Mouse (Mus musculus) testis, adult 2 months (tissue): Measurements from ENCODE around the gene Rcn1. TPM values are rescaled to one million over a fixed set of nuclear protein-coding genes. Genes with fewer than 3 reads are reported as not detected.

Source experiments
- H3K27ac ChIP-seq: fragments of 200-500 bp; 2 replicates; pipeline ENCODE4 v1.5.1; 2012; ENCODE audit warnings: low read depth, low read length; ENCODE audit not compliant: control insufficient read depth, insufficient read depth
- H3K27me3 ChIP-seq: fragments of 200-500 bp; 2 replicates; pipeline ENCODE4 v1.6.1; 2012; ENCODE audit warnings: mild to moderate bottlenecking, low read length, moderate library complexity; ENCODE audit not compliant: control insufficient read depth, insufficient read depth
- H3K36me3 ChIP-seq: fragments of 200-500 bp; 2 replicates; pipeline ENCODE4 v1.6.1; 2012; ENCODE audit warnings: mild to moderate bottlenecking, low read length; ENCODE audit not compliant: control insufficient read depth, insufficient read depth
- H3K4me1 ChIP-seq: fragments of 200-500 bp; 2 replicates; pipeline ENCODE4 v1.6.1; 2012; ENCODE audit warnings: low read length; ENCODE audit not compliant: control insufficient read depth, insufficient read depth
- H3K4me3 ChIP-seq: fragments of 200-500 bp; 2 replicates; pipeline ENCODE4 v1.5.1; 2012; ENCODE audit warnings: low read depth, mild to moderate bottlenecking, low read length, moderate library complexity, mixed read lengths; ENCODE audit not compliant: control insufficient read depth
- CTCF ChIP-seq: fragments of 200-500 bp; IDR thresholded peaks from 2 replicates; pipeline ENCODE4 v1.5.1; 2012; ENCODE audit warnings: low read depth, mild to moderate bottlenecking, inconsistent platforms, low read length, moderate library complexity; ENCODE audit not compliant: control insufficient read depth, insufficient read depth, insufficient replicate concordance
- POLR2A ChIP-seq: fragments of 200-500 bp; IDR thresholded peaks from 2 replicates; pipeline ENCODE4 v1.6.1; 2012; ENCODE audit warnings: low read depth, mild to moderate bottlenecking, inconsistent platforms, low read length, moderate library complexity; ENCODE audit not compliant: control insufficient read depth
- polyA plus RNA-seq: library from polyadenylated mRNA; depleted of rRNA; stranded (reverse); fragments of >200 nt; gene quantifications from 2 replicates; pipeline ENCODE4 v1.2.3, GENCODE M21; 2012; rRNA removed

Rcn1 gene
- polyA plus RNA-seq = 2.0 and 3.9 TPM in 2 replicates

DNA sequence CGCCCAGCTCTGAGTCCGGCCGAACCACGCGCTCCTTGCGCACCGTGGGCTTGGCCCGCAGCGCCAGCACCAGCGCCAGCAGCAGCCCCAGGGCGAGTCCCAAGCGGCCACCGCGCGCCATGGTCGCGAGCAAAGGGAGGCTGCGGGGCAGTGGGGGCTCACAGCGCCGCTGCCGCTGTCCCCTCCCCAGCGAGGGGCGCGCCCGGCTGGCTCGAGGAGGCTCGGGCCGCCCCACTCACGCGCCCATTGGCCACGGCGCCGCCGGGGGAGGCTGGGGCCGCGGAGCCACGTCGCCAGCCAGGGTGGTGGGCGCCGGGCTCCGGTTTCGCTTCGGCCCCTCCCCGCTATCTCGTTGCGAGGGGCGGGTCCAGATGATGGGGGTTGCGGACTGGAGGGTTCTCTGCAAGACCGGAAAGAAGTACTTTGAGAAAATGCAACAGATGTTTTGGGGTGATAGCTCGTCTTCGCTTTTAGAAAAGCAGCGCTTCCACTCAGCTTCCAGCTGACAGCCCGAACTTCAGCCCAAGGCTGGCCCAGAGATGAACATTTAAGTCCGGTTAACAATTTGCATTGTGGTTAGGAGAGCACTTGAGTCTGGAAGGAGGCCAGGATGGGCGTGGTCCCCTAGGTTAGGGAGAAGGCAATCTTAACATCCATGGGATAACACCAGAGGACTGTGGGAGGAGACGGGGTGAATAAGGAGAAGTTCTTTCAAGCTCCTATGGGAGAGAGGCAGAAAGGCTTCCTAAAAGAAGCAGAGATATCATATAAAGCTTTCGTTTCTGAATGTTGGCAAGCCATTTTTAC lies at the start of gene Rcn1:
TSS of gene Rcn1 (minus strand) at position 235 of the 807 bp plus-strand sequence.
- H3K4me1 ChIP-seq = peaks cover 8% of the 10 kb centered on the region
- H3K36me3 ChIP-seq = no peaks in the 10 kb centered on the region
- peak within 1 kb of the TSS; percentile 71 for H3K4me3 ChIP-seq
- TF ChIP-seq POLR2A (no peak), CTCF (no peak)
- no peaks in the 10 kb centered on the region for H3K27me3 ChIP-seq
- no peak within 1 kb of the TSS; the same call in 1 of the 2 replicates for H3K27ac ChIP-seq

DNA sequence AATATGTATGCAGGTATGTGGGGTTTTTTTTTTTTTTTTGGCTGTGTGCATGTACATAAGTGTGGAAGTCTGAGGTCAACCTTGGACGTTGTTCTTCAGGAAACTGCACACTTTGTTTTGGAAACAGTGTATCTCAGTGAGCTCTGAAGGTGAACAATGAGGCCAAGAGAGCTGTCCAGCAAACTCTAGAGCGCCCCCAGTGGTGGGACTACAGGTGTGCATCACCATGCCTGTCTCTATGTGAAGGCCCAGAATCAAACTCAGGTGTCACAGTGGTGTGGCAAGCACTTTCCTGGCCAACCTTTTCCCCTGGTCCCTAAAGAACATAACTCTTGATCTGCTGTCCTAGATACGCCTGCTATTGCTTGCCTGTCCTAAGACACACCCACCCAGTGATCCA lies 45.0 kb upstream of the Rcn1 start:
- no peaks in the 10 kb centered on the region for H3K27me3 ChIP-seq
- TF ChIP-seq CTCF = peak; percentile 70; the same call in 1 of the 2 replicates
- no peak for TF ChIP-seq POLR2A
- no peak overlapping the region for H3K27ac ChIP-seq
- H3K4me3 ChIP-seq = no peak overlapping the region
- no peaks in the 10 kb centered on the region for H3K36me3 ChIP-seq
- H3K4me1 ChIP-seq = no peaks in the 10 kb centered on the region

DNA sequence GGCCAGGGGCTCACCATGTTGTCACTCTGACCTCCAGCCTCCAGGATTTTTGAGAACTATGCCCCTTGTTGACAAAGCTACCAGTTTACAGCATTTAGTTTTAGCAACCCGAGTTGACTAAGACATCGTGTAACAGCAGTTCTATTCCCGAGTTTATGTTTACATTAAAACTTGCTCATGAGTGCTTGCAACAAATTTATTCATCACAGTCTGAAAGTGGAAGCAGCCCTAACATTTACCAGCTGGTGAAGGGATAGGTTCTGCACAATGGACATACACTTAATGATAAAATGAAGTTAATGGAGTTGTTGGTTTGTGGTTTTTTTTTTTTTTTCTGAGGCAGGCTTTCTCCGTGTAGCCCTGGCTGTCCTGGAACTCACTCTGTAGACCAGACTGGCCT lies 39.9 kb upstream of the Rcn1 start:
- Histone ChIP-seq H3K4me3 (no peak overlapping the region), H3K27ac (no peak overlapping the region), H3K4me1 (no peaks in the 10 kb centered on the region), H3K36me3 (no peaks in the 10 kb centered on the region), H3K27me3 (no peaks in the 10 kb centered on the region)
- TF ChIP-seq CTCF (no peak), POLR2A (no peak)

DNA sequence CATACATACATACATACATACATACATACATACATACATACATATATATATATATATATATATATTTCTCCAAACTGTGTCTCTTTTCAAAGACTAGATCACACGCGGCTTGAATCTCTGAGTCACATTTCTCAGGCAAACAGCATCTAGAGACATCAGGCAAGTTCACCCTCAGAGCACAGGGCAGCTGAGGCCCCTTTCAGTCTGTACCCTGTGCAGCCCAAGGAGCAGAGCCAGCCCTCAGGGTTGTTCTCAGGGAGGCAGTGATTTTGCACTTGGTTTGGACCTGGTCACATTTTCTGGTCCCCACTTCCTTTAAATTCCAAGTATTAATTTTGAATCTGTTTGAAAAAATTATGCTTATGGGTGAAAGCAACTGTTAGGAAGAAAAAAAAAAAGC lies 39.4 kb upstream of the Rcn1 start:
- no peak overlapping the region for H3K4me3 ChIP-seq
- H3K4me1 ChIP-seq = no peaks in the 10 kb centered on the region
- H3K36me3 ChIP-seq = no peaks in the 10 kb centered on the region
- no peaks in the 10 kb centered on the region for H3K27me3 ChIP-seq
- no peak for TF ChIP-seq POLR2A
- H3K27ac ChIP-seq = no peak overlapping the region

DNA sequence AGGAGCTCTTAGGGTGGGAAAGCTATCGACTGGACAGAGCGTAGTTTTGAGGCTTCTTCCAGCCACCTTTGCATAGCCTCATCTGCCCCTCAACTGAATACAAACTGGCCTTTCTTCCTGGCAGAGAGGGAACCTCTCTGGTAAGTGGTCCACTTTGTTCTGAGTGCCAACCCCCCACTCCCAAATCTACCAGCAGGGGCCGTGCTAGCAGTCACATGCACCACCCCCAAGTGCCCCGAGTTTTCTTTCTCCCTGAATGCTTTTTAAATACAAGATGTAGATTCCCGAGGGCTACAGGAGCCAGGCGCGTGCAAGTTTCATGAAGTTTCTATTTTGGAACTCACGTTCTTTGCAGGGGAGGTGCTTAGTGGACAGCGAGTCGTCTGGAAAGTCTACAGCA lies 33.8 kb upstream of the Rcn1 start:
- H3K4me3 ChIP-seq = no peak overlapping the region

DNA sequence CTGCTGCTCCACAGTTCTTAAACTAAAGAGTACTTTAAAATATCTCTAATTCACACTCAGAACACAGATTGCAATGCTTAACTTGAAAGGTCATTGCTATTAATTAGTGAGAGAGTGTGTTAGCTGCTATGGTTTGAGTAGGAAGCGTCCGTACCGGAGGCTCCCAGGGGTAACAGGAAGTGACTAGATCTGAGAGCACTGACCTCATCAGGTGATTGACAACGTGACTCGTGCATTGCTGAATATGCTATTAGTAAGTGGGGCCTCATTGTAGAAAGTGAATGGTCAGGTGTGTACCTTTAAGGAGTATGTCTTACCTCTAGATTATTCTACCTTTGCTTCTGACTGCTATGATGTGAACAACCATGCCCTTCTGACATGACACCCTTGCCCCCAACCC lies 31.3 kb upstream of the Rcn1 start:
- no peaks in the 10 kb centered on the region for H3K27me3 ChIP-seq
- H3K4me1 ChIP-seq = no peaks in the 10 kb centered on the region
- no peak overlapping the region for H3K4me3 ChIP-seq
- no peak for TF ChIP-seq POLR2A
- TF ChIP-seq CTCF = no peak
- no peaks in the 10 kb centered on the region for H3K36me3 ChIP-seq
- H3K27ac ChIP-seq = no peak overlapping the region

More for the DNA sequence above, 33.8 kb upstream of the Rcn1 start:
- H3K27me3 ChIP-seq = no peaks in the 10 kb centered on the region
- no peak overlapping the region for H3K27ac ChIP-seq
- TF ChIP-seq CTCF (no peak), POLR2A (no peak)
- H3K36me3 ChIP-seq = no peaks in the 10 kb centered on the region
- no peaks in the 10 kb centered on the region for H3K4me1 ChIP-seq

DNA sequence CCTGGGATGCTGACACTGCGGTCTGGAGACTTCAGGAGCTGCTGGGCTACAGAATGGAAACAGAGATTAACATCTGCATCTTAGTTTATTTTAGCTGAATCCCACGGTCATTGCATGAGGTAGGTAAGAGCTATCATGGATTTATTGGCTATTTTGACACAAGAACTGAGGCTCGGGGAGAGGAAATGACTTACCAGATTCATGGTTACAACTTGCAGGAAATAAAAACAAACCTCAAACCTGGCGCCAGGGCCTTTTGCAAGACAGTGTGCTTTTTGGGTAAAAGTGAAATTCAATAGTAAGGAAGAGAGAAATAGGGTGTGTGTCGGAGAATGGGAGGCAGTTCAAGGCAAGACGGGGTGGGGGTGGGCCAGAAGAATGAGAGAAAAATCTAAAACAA lies 30.8 kb upstream of the Rcn1 start:
- Histone ChIP-seq H3K4me3 (no peak overlapping the region), H3K27ac (no peak overlapping the region), H3K27me3 (no peaks in the 10 kb centered on the region), H3K36me3 (no peaks in the 10 kb centered on the region), H3K4me1 (no peaks in the 10 kb centered on the region)
- no peak for TF ChIP-seq CTCF
- no peak for TF ChIP-seq POLR2A

DNA sequence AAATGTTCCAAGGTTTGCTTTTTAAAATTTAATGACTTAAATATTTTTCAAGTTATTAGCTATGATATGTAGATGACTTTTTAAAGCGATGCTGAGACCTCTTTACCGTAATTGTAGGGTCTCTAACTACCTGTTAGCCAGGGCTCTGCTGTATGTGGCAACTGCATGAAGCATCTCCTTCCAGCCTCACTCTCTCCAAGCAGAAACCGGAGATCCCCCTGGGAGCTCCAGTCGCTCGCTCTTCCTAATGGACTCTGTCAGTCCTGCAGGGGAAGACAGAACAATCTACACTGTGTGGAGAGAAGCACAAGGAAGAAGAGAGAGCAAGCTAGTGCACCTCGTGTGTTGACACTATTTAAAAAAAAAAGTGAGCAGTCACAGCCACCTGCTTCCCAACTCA lies 29.3 kb upstream of the Rcn1 start:
- Histone ChIP-seq H3K4me1 (no peaks in the 10 kb centered on the region), H3K27me3 (no peaks in the 10 kb centered on the region), H3K27ac (no peak overlapping the region), H3K4me3 (no peak overlapping the region), H3K36me3 (no peaks in the 10 kb centered on the region)
- TF ChIP-seq POLR2A (no peak), CTCF (no peak)
